Mouse (Mus musculus): Measurements from ENCODE around the gene Fbxw10. TPM values are rescaled to one million over a fixed set of nuclear protein-coding genes. Genes with fewer than 3 reads are reported as not detected.

Gene Fbxw10
- under 1 TPM; 0.24 to 0.59 TPM for total RNA-seq (2021)
- long read RNA-seq, experiment 1, result 0 reads
- long read RNA-seq, experiment 2, result 0 reads

GRCm38 (mm10) chr11:62846961-62847654 lies at the start of gene Fbxw10:
Fbxw10 (plus strand) TSS chr11:62847069.
- intact Hi-C loops (cut with DNase I; ENCODE audit: low total_unique reads), result no loop called here
- DNase-seq, result no peak

- intact Hi-C loops (cut with DNase I; ENCODE audit: low total_unique reads), result no loop called here
Measured at GRCm38 (mm10) chr11:62804119-62804518, 42.8 kb upstream of the Fbxw10 start.

GRCm38 (mm10) chr11:62807965-62808364 lies 38.9 kb upstream of the Fbxw10 start:
- intact Hi-C loops (cut with DNase I; ENCODE audit: low total_unique reads), result loop anchor here (5.0 kb wide), 1 partner anchor 51 kb away; no protein-coding TSS in a partner anchor

More at GRCm38 (mm10) chr11:62804119-62804518, 42.8 kb upstream of the Fbxw10 start:
- no peak for DNase-seq

GRCm38 (mm10) chr11:62809201-62809600 lies 37.7 kb upstream of the Fbxw10 start:
- no peak for DNase-seq
- intact Hi-C loops (cut with DNase I; ENCODE audit: low total_unique reads), result loop anchor here (5.0 kb wide), 1 partner anchor 52 kb away; no protein-coding TSS in a partner anchor

More at GRCm38 (mm10) chr11:62807965-62808364, 38.9 kb upstream of the Fbxw10 start:
- DNase-seq, result no peak

GRCm38 (mm10) chr11:62812268-62812667 lies 34.6 kb upstream of the Fbxw10 start:
- intact Hi-C loops (cut with DNase I; ENCODE audit: low total_unique reads), result no loop called here
- no peak for DNase-seq

- intact Hi-C loops (cut with DNase I; ENCODE audit: low total_unique reads), result no loop called here
- DNase-seq, result no peak
Measured at GRCm38 (mm10) chr11:62813497-62813896, 33.4 kb upstream of the Fbxw10 start.

GRCm38 (mm10) chr11:62813970-62814624 lies 32.8 kb upstream of the Fbxw10 start:
- intact Hi-C loops (cut with DNase I; ENCODE audit: low total_unique reads), result no loop called here

GRCm38 (mm10) chr11:62814625-62815024 lies 32.2 kb upstream of the Fbxw10 start:
- intact Hi-C loops (cut with DNase I; ENCODE audit: low total_unique reads), result loop anchor here (5.0 kb wide), 1 partner anchor 38 kb away; no protein-coding TSS in a partner anchor
- no peak for DNase-seq

More at GRCm38 (mm10) chr11:62813970-62814624, 32.8 kb upstream of the Fbxw10 start:
- no peak for DNase-seq

GRCm38 (mm10) chr11:62815438-62815837 lies 31.4 kb upstream of the Fbxw10 start:
- intact Hi-C loops (cut with DNase I; ENCODE audit: low total_unique reads), result loop anchor here (5.0 kb wide), 1 partner anchor 37 kb away; no protein-coding TSS in a partner anchor
- DNase-seq, result no peak

- intact Hi-C loops (cut with DNase I; ENCODE audit: low total_unique reads), result loop anchor here (5.0 kb wide), 1 partner anchor 36 kb away; no protein-coding TSS in a partner anchor
Measured at GRCm38 (mm10) chr11:62816591-62816990, 30.3 kb upstream of the Fbxw10 start.

GRCm38 (mm10) chr11:62819059-62819686 lies 27.7 kb upstream of the Fbxw10 start:
- intact Hi-C loops (cut with DNase I; ENCODE audit: low total_unique reads), result loop anchor here (5.0 kb wide), 1 partner anchor 33 kb away; no protein-coding TSS in a partner anchor

More at GRCm38 (mm10) chr11:62816591-62816990, 30.3 kb upstream of the Fbxw10 start:
- DNase-seq, result no peak

GRCm38 (mm10) chr11:62820059-62820541 lies 26.8 kb upstream of the Fbxw10 start, which contains the start of gene Trim16:
Trim16 (plus strand) TSS chr11:62820231.
- intact Hi-C loops (cut with DNase I; ENCODE audit: low total_unique reads), result no loop called here
- peak; percentile 89 for DNase-seq

More at GRCm38 (mm10) chr11:62819059-62819686, 27.7 kb upstream of the Fbxw10 start:
- DNase-seq, result no peak

- intact Hi-C loops (cut with DNase I; ENCODE audit: low total_unique reads), result no loop called here
- DNase-seq, result peak; percentile 23
Measured at GRCm38 (mm10) chr11:62820661-62821437, 26.0 kb upstream of the Fbxw10 start.

- intact Hi-C loops (cut with DNase I; ENCODE audit: low total_unique reads), result no loop called here
- DNase-seq, result no peak
Measured at GRCm38 (mm10) chr11:62821893-62822292, 25.0 kb upstream of the Fbxw10 start.

GRCm38 (mm10) chr11:62824211-62824610 lies 22.7 kb upstream of the Fbxw10 start:
- intact Hi-C loops (cut with DNase I; ENCODE audit: low total_unique reads), result no loop called here
- DNase-seq, result no peak

- intact Hi-C loops (cut with DNase I; ENCODE audit: low total_unique reads), result no loop called here
- DNase-seq, result no peak
Measured at GRCm38 (mm10) chr11:62825222-62826105, 21.4 kb upstream of the Fbxw10 start.

GRCm38 (mm10) chr11:62826106-62826733 lies 20.6 kb upstream of the Fbxw10 start:
- intact Hi-C loops (cut with DNase I; ENCODE audit: low total_unique reads), result no loop called here

More at GRCm38 (mm10) chr11:62826106-62826733, 20.6 kb upstream of the Fbxw10 start:
- no peak for DNase-seq

Measured in gastrocnemius, postnatal 14 days (tissue).